Mouse (Mus musculus) right cerebral cortex, adult 18-20 months (tissue): ENCODE results near the gene Plekhg2.
A peak's percentile ranks its signal among the peaks of the same experiment; 100 is the strongest.

Experiments
- DNase-seq: peaks from one replicate; pipeline ENCODE4 v3.0.0; 2022; ENCODE audit warnings: mixed read lengths

Gene Plekhg2

GRCm38 (mm10) chr7:28326457-28326856, 45.9 kb downstream of the Plekhg2 start:
- DNase-seq = no peak

GRCm38 (mm10) chr7:28325293-28325692, 47.1 kb downstream of the Plekhg2 start:
- no peak for DNase-seq

GRCm38 (mm10) chr7:28321974-28322720, 50.3 kb downstream of the Plekhg2 start:
- no peak for DNase-seq

GRCm38 (mm10) chr7:28318714-28319113, 53.7 kb downstream of the Plekhg2 start:
- DNase-seq = no peak

GRCm38 (mm10) chr7:28318036-28318435, 54.4 kb downstream of the Plekhg2 start:
- no peak for DNase-seq

- peak; percentile 98 for DNase-seq
Measured at GRCm38 (mm10) chr7:28311926-28312543, 60.4 kb downstream of the Plekhg2 start, which contains the start of gene Timm50. TSS of gene Timm50 (minus strand) at chr7:28312072.

GRCm38 (mm10) chr7:28311151-28311925, 61.1 kb downstream of the Plekhg2 start:
- DNase-seq = no peak

GRCm38 (mm10) chr7:28309737-28310136, 62.7 kb downstream of the Plekhg2 start:
- DNase-seq = no peak
